Comparison of ENCODE assay signal across 8 mouse cellular contexts in the genomic region with DNA sequence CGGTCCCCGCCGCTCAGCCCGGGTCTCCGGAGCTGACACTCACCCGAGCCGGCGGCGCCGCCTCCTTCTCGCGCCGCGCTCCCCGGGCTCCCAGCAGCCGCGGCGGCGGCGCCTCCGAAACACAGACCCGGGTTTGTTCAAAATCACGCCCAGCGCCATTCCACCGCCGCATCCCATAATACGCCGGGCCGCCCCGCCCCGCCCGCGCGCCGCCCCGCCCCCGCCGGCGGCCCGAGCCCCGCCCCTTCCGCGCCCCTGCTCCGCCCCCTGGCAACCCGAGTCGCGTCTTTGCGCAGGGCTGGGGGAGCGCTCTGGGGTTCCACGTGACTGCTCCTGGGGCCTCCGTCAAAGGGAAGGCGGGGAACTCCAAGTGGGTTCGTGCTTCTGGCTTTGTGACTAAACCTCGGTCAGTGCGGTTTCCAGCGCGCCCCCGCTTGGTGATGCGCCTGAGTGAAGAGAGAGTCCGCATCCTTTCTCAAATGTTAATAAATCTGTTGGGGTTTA. TPM values are rescaled to one million over a fixed set of nuclear protein-coding genes. Genes with fewer than 3 reads are reported as not detected.
DNase-seq lines count a peak whose midpoint lies in the region; ATAC-seq and TF ChIP-seq lines count a peak whose summit lies in the region.

A gene (minus strand): TSS at position 182 of the 504 bp plus-strand sequence.

- H3K9me3 ChIP-seq in E14TG2a.4 (ENCODE audit: low read length), result no peaks in the 10 kb centered on the region
- H3K9me3 ChIP-seq in forebrain, embryonic 11.5 days (ENCODE audit: control insufficient read depth, low read length), result no peaks in the 10 kb centered on the region
- H3K9me3 ChIP-seq in heart, embryonic 16.5 days (replicated peaks; ENCODE audit: control insufficient read depth, low read length), result no peaks in the 10 kb centered on the region
- no peaks in the 10 kb centered on the region for H3K9me3 ChIP-seq in liver, embryonic 15.5 days (replicated peaks)
- H3K9me3 ChIP-seq in neural tube, embryonic 11.5 days (ENCODE audit: control insufficient read depth, low read length), result no peaks in the 10 kb centered on the region
- no peaks in the 10 kb centered on the region for H3K9me3 ChIP-seq in stomach, embryonic 16.5 days (replicated peaks; ENCODE audit: control insufficient read depth, low read length)

- H3K4me2 ChIP-seq in forebrain, embryonic 11.5 days (ENCODE audit: low read depth, low read length, severe bottlenecking), result peak within 1 kb of the TSS; percentile 92
- H3K4me2 ChIP-seq in heart, embryonic 16.5 days (ENCODE audit: low read depth, low read length), result peak within 1 kb of the TSS; percentile 85
- H3K4me2 ChIP-seq in liver, embryonic 15.5 days, result peak within 1 kb of the TSS; percentile 94
- peak within 1 kb of the TSS; percentile 70 for H3K4me2 ChIP-seq in neural tube, embryonic 11.5 days (ENCODE audit: low read depth)
- H3K4me2 ChIP-seq in stomach, embryonic 16.5 days (ENCODE audit: low read depth, low read length), result peak within 1 kb of the TSS; percentile 94

- TF ChIP-seq CTCF in E14TG2a.4 (conservative IDR thresholded peaks at IDR 0.05; ENCODE audit: low read length), result no peak

- peak within 1 kb of the TSS; percentile 68 for H3K27ac ChIP-seq in forebrain, embryonic 11.5 days (ENCODE audit: low read depth, low read length)
- H3K27ac ChIP-seq in heart, embryonic 16.5 days (ENCODE audit: low read length), result peak within 1 kb of the TSS; percentile 72
- H3K27ac ChIP-seq in liver, embryonic 15.5 days (replicated peaks), result peak within 1 kb of the TSS; percentile 97
- H3K27ac ChIP-seq in neural tube, embryonic 11.5 days (ENCODE audit: low read depth, low read length), result peak within 1 kb of the TSS; percentile 70
- H3K27ac ChIP-seq in stomach, embryonic 16.5 days (ENCODE audit: low read length), result peak within 1 kb of the TSS; percentile 83

- peak; percentile 83 for DNase-seq in c-Kit-positive CD71-positive TER-119-negative erythroid progenitor cells, embryonic 14.5 days (ENCODE audit: low read depth)
- DNase-seq in forebrain, embryonic 11.5 days (ENCODE audit: low spot score), result peak; percentile 97
- DNase-seq in kidney, postnatal 36 days, result peak; percentile 92 to 93
- DNase-seq in neural tube, embryonic 11.5 days (ENCODE audit: low spot score), result peak; percentile 93

- peak within 1 kb of the TSS; percentile 90 for H3K4me3 ChIP-seq in E14TG2a.4 (replicated peaks; ENCODE audit: low read length)
- peak within 1 kb of the TSS; percentile 79 for H3K4me3 ChIP-seq in forebrain, embryonic 11.5 days (ENCODE audit: low read depth, low read length)
- peak within 1 kb of the TSS; percentile 96 for H3K4me3 ChIP-seq in heart, embryonic 16.5 days (ENCODE audit: low read length)
- H3K4me3 ChIP-seq in liver, embryonic 15.5 days (replicated peaks), result peak within 1 kb of the TSS; percentile 79
- peak within 1 kb of the TSS; percentile 70 for H3K4me3 ChIP-seq in neural tube, embryonic 11.5 days (ENCODE audit: low read depth, low read length)
- H3K4me3 ChIP-seq in stomach, embryonic 16.5 days (replicated peaks; ENCODE audit: low read length), result peak within 1 kb of the TSS; percentile 88

- H3K27me3 ChIP-seq in E14TG2a.4 (ENCODE audit: insufficient read depth, low read length), result no peaks in the 10 kb centered on the region
- no peaks in the 10 kb centered on the region for H3K27me3 ChIP-seq in forebrain, embryonic 11.5 days (ENCODE audit: control insufficient read depth, insufficient read depth, low read length)
- no peaks in the 10 kb centered on the region for H3K27me3 ChIP-seq in heart, embryonic 16.5 days (ENCODE audit: control insufficient read depth, insufficient read depth, low read length)
- 0 out of 2 replicates have a peak, but pooled peaks cover 3% of the 10 kb centered on the region for H3K27me3 ChIP-seq in liver, embryonic 15.5 days
- no peaks in the 10 kb centered on the region for H3K27me3 ChIP-seq in neural tube, embryonic 11.5 days (ENCODE audit: control insufficient read depth, insufficient read depth, low read length)
- H3K27me3 ChIP-seq in stomach, embryonic 16.5 days (ENCODE audit: control insufficient read depth, insufficient read depth, low read length), result no peaks in the 10 kb centered on the region

- peaks cover 33% of the 10 kb centered on the region for H3K4me1 ChIP-seq in E14TG2a.4 (replicated peaks; ENCODE audit: low read depth, low read length)
- H3K4me1 ChIP-seq in forebrain, embryonic 11.5 days (replicated peaks; ENCODE audit: control insufficient read depth, insufficient read depth, low read length), result no peaks in the 10 kb centered on the region; the same call in 1 of the 2 replicates
- H3K4me1 ChIP-seq in heart, embryonic 16.5 days (ENCODE audit: control insufficient read depth, insufficient read depth, low read length), result peaks cover 17% of the 10 kb centered on the region
- H3K4me1 ChIP-seq in liver, embryonic 15.5 days (replicated peaks), result peaks cover 41% of the 10 kb centered on the region
- H3K4me1 ChIP-seq in neural tube, embryonic 11.5 days (ENCODE audit: control insufficient read depth, insufficient read depth, low read length), result peaks cover 12% of the 10 kb centered on the region
- H3K4me1 ChIP-seq in stomach, embryonic 16.5 days (ENCODE audit: control insufficient read depth, insufficient read depth, low read length), result peaks cover 14% of the 10 kb centered on the region

- peak within 1 kb of the TSS; percentile 74 for H3K9ac ChIP-seq in forebrain, embryonic 11.5 days (ENCODE audit: low read length)
- peak within 1 kb of the TSS; percentile 91 for H3K9ac ChIP-seq in heart, embryonic 16.5 days (ENCODE audit: low read length)
- H3K9ac ChIP-seq in liver, embryonic 15.5 days, result peak within 1 kb of the TSS; percentile 91
- H3K9ac ChIP-seq in neural tube, embryonic 11.5 days (ENCODE audit: low read length), result peak within 1 kb of the TSS; percentile 64
- H3K9ac ChIP-seq in stomach, embryonic 16.5 days (ENCODE audit: low read length), result peak within 1 kb of the TSS; percentile 78

- no peaks in the 10 kb centered on the region for H3K36me3 ChIP-seq in E14TG2a.4 (ENCODE audit: insufficient read depth, low read length)
- H3K36me3 ChIP-seq in forebrain, embryonic 11.5 days (ENCODE audit: control insufficient read depth, insufficient read depth, low read length), result no peaks in the 10 kb centered on the region
- H3K36me3 ChIP-seq in heart, embryonic 16.5 days (ENCODE audit: control insufficient read depth, insufficient read depth), result no peaks in the 10 kb centered on the region
- H3K36me3 ChIP-seq in liver, embryonic 15.5 days (replicated peaks), result no peaks in the 10 kb centered on the region
- no peaks in the 10 kb centered on the region for H3K36me3 ChIP-seq in neural tube, embryonic 11.5 days (ENCODE audit: control insufficient read depth, insufficient read depth, low read length)
- no peaks in the 10 kb centered on the region for H3K36me3 ChIP-seq in stomach, embryonic 16.5 days (ENCODE audit: control insufficient read depth, insufficient read depth, low read length)

- under 1% methylated on average over 47 of the region's 60 CpGs for WGBS in forebrain, embryonic 11.5 days
- WGBS in heart, embryonic 16.5 days, result under 1% methylated on average over 45 of the region's 60 CpGs
- under 1% methylated on average over 60 of the region's 60 CpGs for WGBS in liver, embryonic 15.5 days (ENCODE audit: insufficient replicate concordance)
- under 1% methylated on average over 46 of the region's 60 CpGs for WGBS in neural tube, embryonic 11.5 days
- WGBS in stomach, embryonic 16.5 days, result 0% methylated on average over 45 of the region's 60 CpGs

- ATAC-seq in forebrain, embryonic 11.5 days (replicated peaks; ENCODE audit: low FRiP score), result peak; percentile 96
- ATAC-seq in heart, embryonic 16.5 days (replicated peaks; ENCODE audit: extremely low read depth, insufficient read depth, low FRiP score), result peak; percentile 91
- peak; percentile 75 for ATAC-seq in liver, embryonic 15.5 days (ENCODE audit: insufficient read depth)
- peak; percentile 94 for ATAC-seq in neural tube, embryonic 11.5 days (ENCODE audit: insufficient read depth, low FRiP score, low TSS enrichment)
- peak; percentile 94 for ATAC-seq in stomach, embryonic 16.5 days (ENCODE audit: insufficient read depth, low FRiP score)

RNA-seq across cellular contexts. Expression of the gene that starts here (rescaled TPM):
- 18.5 and 22.0 TPM in 2 replicates for polyA plus RNA-seq in forebrain, embryonic 11.5 days (2014; fragmentation: Nextera tagmentation; extraction: Ambion mirVana)
- polyA plus RNA-seq in heart, embryonic 16.5 days (2015; fragmentation: Nextera tagmentation; extraction: Ambion mirVana), result 9.9 and 10.8 TPM in 2 replicates
- 8.8 and 9.1 TPM in 2 replicates for polyA plus RNA-seq in liver, embryonic 15.5 days (2015; fragmentation: Nextera tagmentation; extraction: Ambion mirVana)
- polyA plus RNA-seq in neural tube, embryonic 11.5 days (2014; fragmentation: Nextera tagmentation; extraction: Ambion mirVana), result 16.8 and 18.2 TPM in 2 replicates
- 11.3 and 12.7 TPM in 2 replicates for polyA plus RNA-seq in stomach, embryonic 16.5 days (2015; fragmentation: Nextera tagmentation; extraction: Ambion mirVana)

Comparison
In these comparisons a context has a peak if more than half of its experiments do, and no peak if none do; other contexts are left out.
1. Peak in every context shown above with its lines: DNase-seq, ATAC-seq, H3K4me3 ChIP-seq and H3K27ac ChIP-seq.